Mouse (Mus musculus) heart, postnatal 10 days (tissue): ENCODE measurements around the gene Prkca. TPM values are rescaled to one million over a fixed set of nuclear protein-coding genes. Genes with fewer than 3 reads are reported as not detected.
"Not testable (repeated sequence)": the region's sequence is repeated elsewhere in the genome, so short reads cannot be mapped to it uniquely, and the experiment has no call there.

ENCODE experiments used
- DNase-seq, 2 experiments: peaks; one replicate each; pipeline ENCODE4 v3.0.0; 2021
- intact Hi-C: fragments of 180-260 bp; cut with DNase I; formaldehyde crosslinking; loops from one replicate; pipeline ENCODE4 v1.15.1; 2025
- total RNA-seq, 2 experiments: library from RNA; stranded (reverse); gene quantifications; 2 replicates each; pipeline ENCODE4 v1.2.3; 2021

Gene Prkca
- total RNA-seq, 2 experiments from 2014 or later = 44.8 to 52.4 TPM

DNA sequence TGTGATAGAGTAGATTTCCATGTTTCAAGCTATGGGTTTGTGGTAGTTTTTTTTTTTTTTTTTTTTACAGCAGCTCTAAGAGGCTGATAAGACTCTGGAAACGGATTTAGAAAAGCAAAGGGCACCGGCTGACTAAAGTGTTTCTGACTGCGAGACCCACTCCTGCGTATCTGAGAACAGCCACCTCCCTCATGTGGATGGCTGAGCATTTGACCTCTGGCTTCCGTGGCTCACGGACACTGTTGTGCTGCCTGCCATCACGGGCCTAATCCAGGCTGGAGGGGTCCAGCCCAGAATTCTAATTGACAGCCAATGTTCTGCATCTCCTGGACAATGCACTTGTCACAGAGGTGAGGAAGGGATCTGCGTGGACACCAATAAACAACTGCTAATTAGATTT lies 253.0 kb downstream of the Prkca start:
- peak in 1 of 2 experiments; percentile 21 for DNase-seq
- intact Hi-C loops = no loop called here

DNA sequence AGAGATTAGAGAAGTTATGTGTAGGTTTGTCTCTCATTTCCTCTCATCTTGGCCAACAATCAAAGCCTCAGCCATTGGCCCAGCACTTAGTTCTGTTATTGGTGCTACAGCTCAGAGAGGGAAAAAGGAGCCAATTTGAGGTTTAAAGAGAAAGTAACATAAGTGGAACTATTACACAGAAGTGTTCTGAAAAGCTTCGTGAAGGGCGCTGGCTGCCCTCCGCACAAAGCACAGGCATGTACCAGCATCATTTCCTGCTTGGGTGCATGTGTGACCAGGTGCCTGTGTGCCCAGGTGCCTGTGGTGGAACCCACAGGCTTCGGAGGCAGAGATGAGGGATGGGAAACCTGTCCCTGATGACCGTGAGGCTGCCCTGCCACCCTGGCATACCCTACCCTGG lies 255.7 kb downstream of the Prkca start:
- intact Hi-C loops = no loop called here
- no peak for DNase-seq

DNA sequence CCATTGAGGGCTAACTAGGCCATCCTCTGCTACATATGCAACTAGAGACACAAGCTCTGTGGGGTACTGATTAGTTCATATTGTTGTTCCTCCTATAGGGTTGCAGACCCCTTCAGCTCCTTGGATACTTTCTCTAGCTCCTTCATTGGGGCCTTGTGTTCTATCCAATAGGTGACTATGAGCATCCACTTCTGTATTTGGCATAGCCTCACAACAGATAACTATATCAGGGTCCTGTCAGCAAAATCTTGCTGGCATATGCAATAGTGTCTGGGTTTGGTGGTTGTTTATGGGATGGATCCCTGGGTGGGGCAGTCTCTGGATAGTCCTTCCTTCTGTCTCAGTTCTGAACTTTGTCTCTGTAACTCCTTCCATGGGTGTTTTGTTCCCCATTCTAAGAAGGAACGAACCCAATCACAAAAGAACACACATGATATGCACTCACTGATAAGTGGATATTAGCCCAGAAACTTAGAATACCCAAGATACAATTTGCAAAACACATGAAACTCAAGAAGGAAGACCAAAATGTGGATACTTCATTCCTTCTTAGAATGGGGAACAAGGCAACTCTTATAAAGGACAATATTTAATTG lies 256.5 kb downstream of the Prkca start:
- intact Hi-C loops, DNase-seq: not testable (repeated sequence)

DNA sequence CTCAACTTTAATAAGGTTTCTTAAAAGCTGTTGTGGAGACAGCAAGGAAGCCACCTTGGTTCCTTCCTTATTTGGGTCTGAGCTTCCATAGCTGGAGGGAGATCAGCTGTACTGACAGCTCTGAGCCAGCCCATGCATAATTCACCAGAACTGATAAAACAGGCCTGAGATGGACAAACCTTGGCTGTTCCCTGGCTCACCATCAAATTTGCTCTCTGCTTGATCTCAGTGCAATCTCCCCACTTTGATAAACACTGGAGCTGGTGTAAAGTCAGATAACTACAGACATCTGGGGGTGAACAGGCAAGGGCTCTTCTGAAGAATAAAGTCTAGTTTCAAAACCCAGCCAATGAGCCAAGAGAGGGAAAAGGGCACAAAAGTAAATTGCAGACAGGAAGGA lies 261.1 kb downstream of the Prkca start:
- intact Hi-C loops = no loop called here

DNA sequence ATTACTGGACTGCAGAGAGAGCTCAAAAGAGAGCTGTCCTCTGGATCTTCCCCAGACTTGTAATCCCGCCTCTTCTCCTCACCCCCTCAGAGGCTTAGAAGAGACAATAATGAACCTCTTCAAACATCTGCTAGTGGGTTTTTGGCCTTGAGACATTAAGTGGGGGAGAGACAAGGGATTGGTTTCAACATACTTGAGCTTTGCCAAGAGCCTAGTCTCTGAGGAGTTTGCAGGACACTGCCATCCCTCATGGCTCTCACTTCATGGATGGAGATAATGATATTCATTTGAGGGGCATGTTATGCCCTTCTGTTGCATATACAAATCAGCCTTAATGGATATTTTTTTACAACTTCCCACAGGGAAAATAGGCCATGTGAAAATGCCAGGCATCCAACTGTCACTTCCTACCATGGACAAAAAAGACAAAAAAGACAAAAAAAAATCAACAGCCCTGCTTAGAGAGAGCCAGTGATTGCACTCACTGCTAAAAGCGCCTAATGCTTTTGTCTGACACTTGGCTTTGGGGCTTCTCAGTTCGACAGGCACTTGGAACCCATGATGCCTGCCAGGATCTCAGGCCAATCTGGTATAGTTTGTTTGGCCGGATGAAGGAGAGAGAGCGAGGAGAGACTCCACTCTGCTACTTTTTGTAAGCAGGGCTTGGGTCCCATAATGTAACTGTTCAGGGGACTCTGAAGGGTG lies 263.6 kb downstream of the Prkca start:
- DNase-seq = no peak

More for the DNA sequence above, 261.1 kb downstream of the Prkca start:
- DNase-seq = no peak

DNA sequence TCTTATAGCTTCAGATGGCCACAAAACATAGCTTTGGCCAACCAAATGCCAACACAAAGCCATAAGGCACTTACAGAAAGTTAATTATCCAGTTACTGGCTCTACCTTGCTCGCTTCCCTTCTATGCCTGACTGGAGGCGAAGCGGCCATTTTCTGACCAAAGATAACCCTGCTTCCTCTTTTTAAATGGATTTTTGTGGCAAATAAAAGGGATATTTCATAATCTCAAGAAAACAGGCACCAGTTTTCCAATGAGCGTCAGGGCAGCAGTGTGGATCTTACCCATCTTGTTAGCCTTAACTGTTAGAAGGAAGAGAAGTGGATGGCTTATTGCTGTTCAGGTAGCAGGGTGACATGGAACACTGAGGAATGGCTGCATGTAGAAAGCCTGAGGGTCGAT lies 264.3 kb downstream of the Prkca start:
- intact Hi-C loops = no loop called here
- DNase-seq = no peak

More for the DNA sequence above, 263.6 kb downstream of the Prkca start:
- intact Hi-C loops = no loop called here

DNA sequence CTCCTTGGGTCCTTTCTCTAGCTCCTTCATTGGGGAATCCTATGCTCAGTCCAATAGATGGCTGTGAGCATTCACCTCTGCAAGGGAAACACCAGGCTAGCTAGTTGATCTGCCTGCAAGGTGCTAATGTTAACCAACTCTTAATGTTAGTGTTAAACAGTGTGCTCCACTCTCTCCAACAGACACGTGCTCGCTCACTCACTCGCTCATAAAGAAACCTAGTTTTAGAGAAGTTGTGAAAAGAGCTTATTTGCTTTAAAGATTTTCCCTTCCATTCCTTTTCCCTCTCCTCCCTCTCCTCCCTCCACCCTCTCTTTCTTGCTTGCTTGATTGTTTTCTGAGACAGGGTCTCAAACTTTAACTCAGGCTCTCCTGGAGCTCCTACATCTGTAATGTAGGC lies 266.2 kb downstream of the Prkca start:
- intact Hi-C loops = no loop called here
- DNase-seq = no peak

DNA sequence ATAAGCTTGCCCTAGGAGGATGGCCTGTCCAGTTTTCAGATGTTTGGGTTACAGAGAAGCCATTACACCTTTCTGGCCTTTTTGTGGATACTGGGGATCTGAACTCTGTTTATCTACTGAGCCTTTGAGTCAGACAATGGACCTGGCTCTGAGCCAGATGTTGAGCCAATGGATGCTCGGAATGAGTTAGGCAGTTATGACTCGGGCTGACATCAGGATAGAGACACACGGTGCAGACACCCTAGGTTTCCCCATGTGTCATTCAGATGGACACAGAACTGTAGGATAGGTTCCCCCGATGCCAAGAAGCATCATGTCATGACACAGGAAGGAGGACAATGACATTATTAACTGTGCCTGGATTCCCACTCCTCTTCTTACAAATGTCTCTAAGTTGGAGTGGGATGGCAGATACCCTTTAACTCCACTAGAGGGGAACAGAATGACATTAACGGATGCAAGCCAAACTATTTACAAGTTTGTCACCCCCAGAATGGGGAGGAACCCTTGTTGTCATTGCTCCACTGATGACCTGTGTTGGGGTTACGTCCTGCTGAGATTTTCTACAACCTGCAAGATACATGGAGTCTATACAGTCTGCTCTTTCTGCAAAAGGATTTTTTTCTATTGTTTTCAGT lies 271.0 kb downstream of the Prkca start:
- intact Hi-C loops = loop anchor here (2.0 kb wide), 1 partner anchor 306 kb away; no protein-coding TSS in a partner anchor
- DNase-seq = no peak

DNA sequence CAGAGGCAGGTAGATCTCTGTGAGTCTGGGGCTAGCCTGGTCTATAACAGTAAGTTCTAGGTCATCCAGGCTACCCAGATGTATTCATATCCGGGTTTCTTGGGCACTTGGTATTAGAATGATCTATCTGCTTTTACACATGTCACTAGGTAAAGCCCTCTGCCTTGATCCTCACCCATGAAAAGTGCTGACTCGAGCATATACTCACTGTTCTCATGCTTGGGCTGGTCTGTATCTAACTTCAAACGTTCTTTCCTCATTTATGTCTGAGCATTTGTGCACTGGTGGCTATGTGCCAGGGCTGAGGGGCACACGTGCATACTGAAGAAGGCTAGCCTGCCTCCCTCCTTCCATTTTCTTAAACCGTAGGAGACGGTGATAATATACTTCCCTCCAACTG lies 272.5 kb downstream of the Prkca start:
- no peak for DNase-seq
- intact Hi-C loops = no loop called here

DNA sequence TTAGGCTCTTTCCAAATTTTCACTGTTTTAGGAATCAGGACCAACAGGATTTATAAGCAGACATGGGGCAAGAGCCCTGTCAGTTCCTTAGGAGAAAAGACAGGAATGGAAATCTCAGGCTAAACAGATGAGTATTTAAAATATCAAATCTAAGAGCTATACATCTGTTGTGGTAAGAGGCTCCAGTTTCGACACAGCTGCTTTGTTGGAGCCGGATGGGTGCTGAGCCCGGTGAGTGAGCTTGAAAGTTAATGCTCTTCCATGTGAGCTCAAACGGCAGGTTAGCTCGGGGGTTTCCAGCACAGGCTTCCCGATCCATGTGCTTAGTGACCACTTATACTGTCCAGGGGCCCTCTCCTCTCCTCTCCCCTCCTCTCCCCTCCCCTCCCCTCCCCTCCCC lies 273.7 kb downstream of the Prkca start:
- DNase-seq = no peak
- intact Hi-C loops = no loop called here

DNA sequence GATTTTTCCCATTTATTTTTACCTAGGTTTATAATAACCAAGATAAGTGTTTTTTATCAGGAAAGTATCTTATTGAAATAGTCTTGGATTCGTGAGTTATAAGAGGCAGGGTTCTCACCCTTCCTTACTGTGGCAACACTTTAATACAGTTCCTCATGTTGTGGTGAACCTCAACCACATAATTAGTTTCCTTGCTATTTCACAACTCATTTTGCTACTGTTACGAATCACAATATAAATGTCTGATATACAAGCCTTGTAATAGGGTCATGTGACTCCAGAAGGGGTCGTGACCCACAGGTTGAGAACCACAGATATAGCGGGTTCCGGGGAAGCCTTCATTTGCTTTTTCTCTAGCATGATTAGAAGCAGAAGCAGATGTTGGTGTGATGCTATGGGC lies 275.3 kb downstream of the Prkca start:
- intact Hi-C loops = no loop called here
- no peak for DNase-seq

DNA sequence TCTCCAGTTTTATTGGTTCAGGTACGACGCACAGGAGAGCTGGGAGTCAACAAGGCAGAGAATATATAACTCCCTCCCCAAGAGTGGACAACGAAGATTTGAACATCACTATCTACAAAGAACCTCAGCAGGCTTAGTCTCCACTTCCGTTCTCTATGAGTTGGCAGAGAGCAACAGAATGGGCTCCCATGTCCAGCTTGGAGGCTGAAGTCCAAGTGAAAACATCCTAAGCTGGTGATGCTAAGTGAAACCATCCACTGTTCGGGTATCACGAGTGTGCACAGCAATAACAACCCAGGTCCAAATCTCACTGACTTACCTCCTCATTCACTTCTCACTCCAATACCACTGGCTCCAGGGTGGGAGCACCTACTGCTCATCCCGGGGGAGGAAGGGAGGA lies 276.6 kb downstream of the Prkca start:
- intact Hi-C loops = no loop called here
- no peak for DNase-seq

DNA sequence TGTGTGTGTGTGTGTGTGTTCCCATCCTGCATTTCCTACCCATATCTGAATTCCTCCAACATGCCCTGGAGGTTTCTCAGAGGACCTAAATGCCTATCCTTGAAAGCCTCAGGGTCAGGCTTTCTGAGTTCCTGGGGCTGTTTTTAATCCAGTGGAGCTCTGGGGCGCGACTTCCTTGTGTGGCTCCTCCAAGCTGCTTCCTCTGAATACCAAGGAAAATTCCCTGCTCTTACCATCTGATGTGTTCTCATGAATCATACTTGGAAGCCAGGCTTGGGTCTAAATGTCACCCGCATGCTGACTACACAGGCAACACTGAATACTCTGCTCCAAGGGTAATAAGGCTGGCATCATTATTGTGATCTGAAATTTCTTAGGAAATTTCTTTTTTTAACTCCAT lies 279.3 kb downstream of the Prkca start:
- intact Hi-C loops = no loop called here
- DNase-seq = no peak

DNA sequence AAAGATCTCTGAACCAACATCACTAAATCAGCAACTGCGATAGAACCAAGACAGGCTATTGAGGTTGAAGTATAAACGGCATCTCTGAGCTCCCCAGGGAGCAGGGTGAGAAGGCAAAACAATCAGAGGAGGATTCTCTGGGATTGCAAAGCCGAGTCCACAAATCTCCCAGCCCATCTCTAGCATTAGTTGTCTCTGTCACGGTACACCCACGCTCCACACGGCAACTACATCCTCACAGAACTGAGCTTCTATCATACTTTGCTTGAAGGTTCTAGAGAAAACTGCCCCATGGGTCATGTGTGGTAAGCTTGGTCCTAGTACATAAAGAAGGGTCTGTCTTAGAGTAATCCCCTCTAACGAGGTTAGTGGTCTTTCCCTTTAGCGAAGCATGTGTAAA lies 280.6 kb downstream of the Prkca start:
- no peak for DNase-seq
- intact Hi-C loops = no loop called here

DNA sequence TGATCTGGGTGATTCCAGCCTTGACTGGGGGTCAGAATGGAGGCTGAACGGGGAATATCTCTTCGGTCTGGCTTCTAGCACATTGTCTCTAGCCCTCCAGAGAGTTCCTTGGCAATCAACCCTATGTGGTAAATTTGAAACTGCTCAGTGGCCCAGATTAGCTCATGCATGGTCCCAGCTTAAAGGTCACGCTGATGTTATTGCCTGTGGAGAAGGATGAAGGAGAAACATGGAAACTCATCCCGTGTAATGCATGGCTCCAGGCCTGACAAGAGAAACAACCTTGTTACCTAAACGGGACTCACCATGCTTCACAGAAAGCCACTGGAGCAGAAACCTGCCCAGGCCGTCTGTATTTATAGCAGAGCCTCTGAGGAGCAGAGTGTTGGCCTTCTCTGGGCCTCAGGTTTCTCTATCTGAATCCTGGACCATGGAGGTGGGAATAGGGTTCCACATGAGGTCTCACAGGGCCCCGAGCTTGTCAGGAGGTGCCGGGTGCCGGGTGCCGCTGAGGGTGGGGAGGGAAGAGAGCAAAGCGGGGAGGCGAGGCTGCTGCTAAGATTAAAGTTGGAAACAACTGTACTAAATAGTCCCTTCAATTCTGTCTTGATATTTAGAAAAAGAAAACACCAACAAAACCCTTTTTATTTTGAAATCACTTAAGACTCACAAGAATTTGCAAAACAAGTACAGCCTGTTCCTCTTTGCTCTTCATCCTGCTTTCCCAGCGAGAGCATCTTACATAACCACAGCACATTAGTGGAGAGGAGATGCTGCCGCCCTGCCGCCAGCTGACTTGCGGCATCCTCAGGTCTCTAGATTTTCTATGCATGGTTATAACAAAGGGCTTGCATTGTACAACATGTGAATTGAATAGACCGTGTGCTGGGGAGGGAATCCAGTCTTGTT lies 281.9 kb downstream of the Prkca start:
- intact Hi-C loops = no loop called here
- DNase-seq = peak; percentile 50 to 54

DNA sequence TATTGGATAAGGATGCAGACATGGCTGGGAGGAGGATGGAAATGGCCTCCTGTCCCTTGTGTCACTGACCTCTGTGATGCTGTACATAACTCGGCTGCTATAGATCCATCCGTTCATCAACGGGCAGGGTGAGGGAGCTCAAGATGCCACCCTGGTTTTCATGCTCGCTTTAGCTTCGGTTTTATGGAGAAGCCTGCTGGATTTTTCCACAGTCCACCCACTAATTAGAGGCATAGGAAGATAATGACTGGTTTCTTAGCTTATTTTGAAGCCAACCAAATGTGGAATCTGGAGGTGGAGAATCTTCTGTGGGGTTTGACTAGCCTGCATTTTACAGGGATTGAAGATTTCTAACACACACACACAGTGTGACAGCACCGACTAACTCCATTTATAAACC lies 286.6 kb downstream of the Prkca start:
- no peak for DNase-seq
- intact Hi-C loops = no loop called here

DNA sequence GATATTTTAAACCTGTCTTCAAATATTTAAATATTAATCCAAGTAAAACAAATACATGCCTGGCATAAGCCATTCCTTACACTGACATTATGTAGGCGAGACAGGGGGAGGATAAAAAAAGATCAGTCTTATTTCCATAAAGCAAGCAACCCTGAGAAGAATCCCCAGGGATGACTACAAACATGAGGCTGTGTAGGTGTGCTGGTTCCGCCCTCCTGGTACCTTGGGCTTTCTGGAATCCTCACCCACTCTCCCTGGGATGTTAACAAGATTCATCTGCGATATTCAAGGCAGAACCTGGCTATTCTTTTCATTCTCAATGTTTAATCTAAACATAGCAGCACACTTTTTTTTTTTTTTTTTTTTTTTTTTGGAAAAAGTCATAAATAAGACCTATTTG lies 289.1 kb downstream of the Prkca start:
- intact Hi-C loops = no loop called here
- DNase-seq = no peak

DNA sequence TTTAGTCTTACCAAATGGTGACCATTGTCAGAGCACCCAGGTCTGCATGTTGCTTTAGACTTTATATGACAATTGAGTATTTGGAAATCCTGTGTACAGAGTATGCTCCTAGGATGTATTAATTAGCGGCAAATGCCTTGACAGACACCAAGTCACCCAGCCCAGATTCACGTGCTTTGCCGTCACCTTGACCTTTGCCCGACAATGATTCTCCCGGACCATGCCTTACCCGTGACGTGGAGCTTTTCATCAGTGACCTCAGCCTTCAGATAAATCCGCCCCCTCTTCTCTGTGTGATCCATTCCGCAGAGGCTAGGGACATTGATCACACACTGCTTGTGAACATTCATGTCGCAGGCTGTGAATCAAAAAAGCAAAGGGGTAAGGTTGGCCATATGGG lies 290.0 kb downstream of the Prkca start:
- DNase-seq = no peak
- intact Hi-C loops = no loop called here

DNA sequence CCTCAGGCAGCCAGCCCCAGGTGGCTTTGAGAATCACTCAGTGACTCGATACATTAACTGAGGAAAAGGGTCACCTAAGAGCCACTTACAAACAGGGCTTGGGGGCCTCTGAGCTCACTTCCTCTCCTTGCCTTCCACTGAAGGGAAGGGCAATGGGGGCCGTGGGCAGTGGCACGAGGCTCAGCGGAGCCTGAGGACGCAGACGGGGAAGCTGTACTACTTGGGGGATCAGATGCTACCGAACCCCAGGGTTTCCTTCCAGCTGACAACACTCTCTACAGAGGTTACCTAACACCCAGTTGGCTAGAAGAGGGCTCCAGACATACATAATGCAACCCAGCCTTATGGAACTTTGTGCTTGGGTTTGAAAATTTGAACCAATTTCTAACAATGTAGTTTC lies 302.1 kb downstream of the Prkca start:
- intact Hi-C loops = no loop called here

DNA sequence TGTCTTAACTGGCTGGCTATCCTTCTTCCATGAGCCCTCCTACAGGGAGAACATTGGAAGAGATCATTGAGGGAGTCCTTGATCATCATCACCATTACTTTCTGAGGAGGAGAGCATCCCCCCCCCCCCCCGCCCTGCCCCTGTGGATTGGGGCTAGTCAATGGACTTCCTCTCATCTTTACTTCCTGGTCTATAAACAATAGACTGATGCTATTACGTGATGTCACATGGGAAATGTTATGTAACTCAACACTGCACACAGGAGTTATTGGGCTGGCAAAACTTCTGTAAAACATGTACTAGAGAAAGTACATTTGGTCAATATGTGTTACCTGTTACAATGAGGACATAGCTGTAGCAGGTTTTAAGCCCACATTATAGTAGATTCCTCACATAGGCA lies 302.9 kb downstream of the Prkca start:
- DNase-seq = no peak
- intact Hi-C loops = no loop called here

More for the DNA sequence above, 302.1 kb downstream of the Prkca start:
- no peak for DNase-seq

DNA sequence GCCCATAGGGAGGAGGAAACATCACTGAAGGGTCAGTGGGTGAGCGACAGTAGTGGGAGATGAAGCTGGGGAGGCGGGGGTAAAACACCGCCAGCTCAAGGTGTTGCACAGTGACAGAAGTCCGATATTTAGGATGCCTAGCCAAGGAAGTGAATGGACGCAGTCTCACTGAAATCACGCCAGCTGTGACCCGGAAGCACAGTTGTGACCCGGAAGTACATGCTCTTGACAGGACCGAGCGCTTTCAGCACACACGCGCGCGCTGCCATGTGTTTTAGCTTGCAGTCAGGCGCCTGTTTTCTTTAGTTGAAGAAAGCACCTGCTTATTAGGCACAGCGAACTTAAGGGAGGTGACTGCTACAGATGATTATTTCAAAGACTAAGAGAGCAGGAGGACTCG lies 304.0 kb downstream of the Prkca start:
- DNase-seq = no peak
- intact Hi-C loops = no loop called here
